Mouse (Mus musculus): ENCODE measurements around the gene Gfy. TPM values are rescaled to one million over a fixed set of nuclear protein-coding genes. Genes with fewer than 3 reads are reported as not detected.
A peak's percentile ranks its signal among the peaks of the same experiment; 100 is the strongest.

Gene Gfy
- total RNA-seq, 1 experiment, result not detected

DNA sequence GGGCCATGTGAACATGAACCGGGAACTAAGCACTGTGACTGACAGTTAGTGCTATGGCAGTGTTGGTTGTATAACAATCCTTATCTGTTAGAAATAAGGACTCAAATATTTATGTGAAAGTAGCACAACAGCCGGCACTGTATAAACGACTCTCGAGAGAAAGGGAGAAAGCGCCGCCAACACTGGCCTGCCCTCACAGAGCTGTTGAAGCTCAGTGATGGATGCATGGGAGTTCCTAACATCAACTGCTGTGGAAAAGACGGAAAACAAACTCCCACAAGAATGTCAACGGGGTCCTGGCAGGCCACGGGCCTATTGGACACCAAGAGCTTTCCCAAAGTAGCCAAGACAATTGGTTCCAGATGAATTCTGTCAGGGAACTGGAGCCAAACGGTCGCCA, 28.1 kb downstream of the Gfy start:
- no peak overlapping the region for H3K9ac ChIP-seq (ENCODE audit: insufficient read depth, low read depth, low read length, poor library complexity, severe bottlenecking)
- no peak overlapping the region for H3K27ac ChIP-seq (ENCODE audit: insufficient read depth, low read depth, low read length, poor library complexity, severe bottlenecking)
- H3K36me3 ChIP-seq (ENCODE audit: control insufficient read depth, insufficient read depth, low read length, poor library complexity, severe bottlenecking), result peaks cover 10% of the 10 kb centered on the region; the same call in 1 of the 2 replicates
- H3K4me1 ChIP-seq (ENCODE audit: control insufficient read depth in 2 of 2, insufficient read depth in 2 of 2, low read length in 2 of 2, poor library complexity in 1 of 2), result peaks cover 3 to 7% of the 10 kb centered on the region in 2 experiments; a peak in 3 of 4 replicates
- TF ChIP-seq HCFC1 (IDR thresholded peaks at IDR 0.05; ENCODE audit: borderline replicate concordance, insufficient read depth, low read length) (no peak), ZC3H11A (IDR thresholded peaks at IDR 0.05; ENCODE audit: borderline replicate concordance, low read depth, low read length) (no peak)
- H3K9me3 ChIP-seq (ENCODE audit: control insufficient read depth, insufficient read depth, low read depth, low read length), result no peaks in the 10 kb centered on the region
- no peak for DNase-seq (ENCODE audit: low read depth, low spot score)
- in situ Hi-C loops (cut with MboI; ENCODE audit: low sequenced_read_pairs in 2 of 2, unreplicated experiment in 2 of 2), result no loop called here
- H3K4me3 ChIP-seq (ENCODE audit: insufficient read depth in 1 of 2, low read depth in 1 of 2, low read length in 2 of 2, poor library complexity in 1 of 2, severe bottlenecking in 1 of 2), result no peak overlapping the region

DNA sequence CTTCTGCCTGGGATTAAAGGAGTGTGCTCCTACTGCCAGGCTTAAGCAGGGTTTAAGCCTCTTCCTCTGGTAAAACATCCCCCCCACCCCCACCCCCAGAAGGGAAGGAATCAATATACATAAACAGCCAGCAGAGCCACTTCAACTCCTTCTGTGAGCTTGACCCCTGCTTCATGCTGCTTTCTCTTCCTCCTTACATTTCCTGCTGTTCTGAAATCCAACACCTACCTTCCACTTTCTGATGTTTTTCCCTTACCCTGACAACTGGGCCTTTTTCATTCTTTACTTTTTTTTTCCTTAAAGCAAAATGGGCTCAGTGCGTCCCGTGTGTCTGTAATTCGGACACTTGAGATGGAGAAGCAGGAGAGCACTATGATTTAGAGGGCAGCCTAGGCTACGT, 29.0 kb downstream of the Gfy start:
- no peak for DNase-seq (ENCODE audit: low read depth, low spot score)
- Histone ChIP-seq H3K4me1 (ENCODE audit: control insufficient read depth in 2 of 2, insufficient read depth in 2 of 2, low read length in 2 of 2, poor library complexity in 1 of 2) (peaks cover 3 to 5% of the 10 kb centered on the region in 2 experiments; a peak in 3 of 4 replicates), H3K36me3 (ENCODE audit: control insufficient read depth, insufficient read depth, low read length, poor library complexity, severe bottlenecking) (peaks cover 18% of the 10 kb centered on the region), H3K9me3 (ENCODE audit: control insufficient read depth, insufficient read depth, low read depth, low read length) (no peaks in the 10 kb centered on the region), H3K4me3 (ENCODE audit: insufficient read depth in 1 of 2, low read depth in 1 of 2, low read length in 2 of 2, poor library complexity in 1 of 2, severe bottlenecking in 1 of 2) (no peak overlapping the region), H3K27ac (ENCODE audit: insufficient read depth, low read depth, low read length, poor library complexity, severe bottlenecking) (peak overlapping the region; percentile 16; the same call in 1 of the 2 replicates), H3K9ac (ENCODE audit: insufficient read depth, low read depth, low read length, poor library complexity, severe bottlenecking) (no peak overlapping the region)
- TF ChIP-seq HCFC1 (IDR thresholded peaks at IDR 0.05; ENCODE audit: borderline replicate concordance, insufficient read depth, low read length), result no peak
- no peak for TF ChIP-seq CHD2 (IDR thresholded peaks at IDR 0.05; ENCODE audit: low read depth, low read length)
- TF ChIP-seq ZNF384 (IDR thresholded peaks at IDR 0.05; ENCODE audit: low read depth, low read length), result no peak
- no peak for TF ChIP-seq ZC3H11A (IDR thresholded peaks at IDR 0.05; ENCODE audit: borderline replicate concordance, low read depth, low read length)
- no peak for TF ChIP-seq MAFK (IDR thresholded peaks at IDR 0.05; ENCODE audit: insufficient read depth, low read depth, low read length)
- in situ Hi-C loops (cut with MboI; ENCODE audit: low sequenced_read_pairs in 2 of 2, unreplicated experiment in 2 of 2), result no loop called here

DNA sequence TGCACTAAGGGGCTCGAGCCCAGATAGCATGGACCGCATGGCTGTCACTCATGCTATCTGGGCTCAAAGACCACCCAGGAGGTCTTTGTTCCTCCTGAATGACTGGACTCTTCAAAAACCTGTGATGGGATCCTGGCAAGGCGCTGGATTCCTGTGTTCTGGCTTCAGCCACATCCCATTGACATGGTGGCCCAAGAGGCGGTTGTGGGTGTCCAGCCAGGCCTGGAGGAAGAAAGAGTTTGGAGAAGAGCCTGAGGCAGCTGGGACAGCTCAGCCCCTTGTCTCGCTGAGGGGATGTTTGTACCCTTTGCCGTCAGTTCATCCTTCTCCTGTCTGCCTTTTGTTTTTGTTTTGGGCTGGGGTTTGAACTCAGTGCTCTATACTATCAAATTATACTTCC, 29.8 kb downstream of the Gfy start:
- H3K9ac ChIP-seq (ENCODE audit: insufficient read depth, low read depth, low read length, poor library complexity, severe bottlenecking), result no peak overlapping the region
- no peak overlapping the region for H3K27ac ChIP-seq (ENCODE audit: insufficient read depth, low read depth, low read length, poor library complexity, severe bottlenecking)
- in situ Hi-C loops (cut with MboI; ENCODE audit: low sequenced_read_pairs in 2 of 2, unreplicated experiment in 2 of 2), result no loop called here
- DNase-seq (ENCODE audit: low read depth, low spot score), result no peak
- no peak overlapping the region for H3K4me3 ChIP-seq (ENCODE audit: insufficient read depth in 1 of 2, low read depth in 1 of 2, low read length in 2 of 2, poor library complexity in 1 of 2, severe bottlenecking in 1 of 2)
- TF ChIP-seq CHD2 (IDR thresholded peaks at IDR 0.05; ENCODE audit: low read depth, low read length) (no peak), MAFK (IDR thresholded peaks at IDR 0.05; ENCODE audit: insufficient read depth, low read depth, low read length) (no peak), HCFC1 (IDR thresholded peaks at IDR 0.05; ENCODE audit: borderline replicate concordance, insufficient read depth, low read length) (no peak), ZNF384 (IDR thresholded peaks at IDR 0.05; ENCODE audit: low read depth, low read length) (no peak), ZC3H11A (IDR thresholded peaks at IDR 0.05; ENCODE audit: borderline replicate concordance, low read depth, low read length) (no peak)
- H3K9me3 ChIP-seq (ENCODE audit: control insufficient read depth, insufficient read depth, low read depth, low read length), result no peaks in the 10 kb centered on the region
- peaks cover 23% of the 10 kb centered on the region for H3K36me3 ChIP-seq (ENCODE audit: control insufficient read depth, insufficient read depth, low read length, poor library complexity, severe bottlenecking)
- peaks cover 3 to 4% of the 10 kb centered on the region in 2 experiments; a peak in 3 of 4 replicates for H3K4me1 ChIP-seq (ENCODE audit: control insufficient read depth in 2 of 2, insufficient read depth in 2 of 2, low read length in 2 of 2, poor library complexity in 1 of 2)

DNA sequence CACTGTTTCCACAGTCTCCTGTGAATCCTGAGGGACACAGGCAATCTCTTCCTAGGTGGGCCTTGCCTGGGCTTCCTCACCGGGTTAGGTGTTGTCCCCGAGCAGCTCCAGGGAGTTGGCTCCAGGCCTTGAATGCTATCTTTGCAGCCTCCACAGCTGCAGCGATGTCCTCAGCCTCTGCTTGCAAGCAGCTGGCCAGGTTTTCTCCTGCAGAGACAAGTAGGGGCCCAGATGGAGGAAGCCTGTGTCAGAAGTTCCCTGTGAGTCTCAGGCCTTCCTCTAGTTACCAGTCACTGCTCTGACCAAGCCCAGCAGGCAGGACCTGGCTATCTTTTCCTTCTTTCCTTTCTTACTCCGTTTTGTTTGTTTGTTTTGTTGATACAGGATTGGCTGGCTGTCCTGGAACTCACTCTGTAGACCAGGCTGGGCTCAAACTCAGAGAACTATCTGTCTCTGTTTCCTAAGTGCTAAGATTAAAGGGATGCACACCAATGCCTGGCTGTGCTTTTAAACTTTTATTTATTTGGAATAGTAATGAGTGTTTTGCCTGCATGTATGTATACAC, 30.8 kb downstream of the Gfy start:
- no peak for DNase-seq (ENCODE audit: low read depth, low spot score)
- Histone ChIP-seq H3K9me3 (ENCODE audit: control insufficient read depth, insufficient read depth, low read depth, low read length) (no peaks in the 10 kb centered on the region), H3K4me3 (ENCODE audit: insufficient read depth in 1 of 2, low read depth in 1 of 2, low read length in 2 of 2, poor library complexity in 1 of 2, severe bottlenecking in 1 of 2) (no peak overlapping the region), H3K4me1 (ENCODE audit: control insufficient read depth in 2 of 2, insufficient read depth in 2 of 2, low read length in 2 of 2, poor library complexity in 1 of 2) (peaks cover 3 to 4% of the 10 kb centered on the region in 2 experiments; a peak in 3 of 4 replicates), H3K9ac (ENCODE audit: insufficient read depth, low read depth, low read length, poor library complexity, severe bottlenecking) (no peak overlapping the region), H3K36me3 (ENCODE audit: control insufficient read depth, insufficient read depth, low read length, poor library complexity, severe bottlenecking) (peaks cover 24% of the 10 kb centered on the region), H3K27ac (ENCODE audit: insufficient read depth, low read depth, low read length, poor library complexity, severe bottlenecking) (no peak overlapping the region)
- no peak for TF ChIP-seq ZC3H11A (IDR thresholded peaks at IDR 0.05; ENCODE audit: borderline replicate concordance, low read depth, low read length)
- TF ChIP-seq MAFK (IDR thresholded peaks at IDR 0.05; ENCODE audit: insufficient read depth, low read depth, low read length), result no peak
- TF ChIP-seq HCFC1 (IDR thresholded peaks at IDR 0.05; ENCODE audit: borderline replicate concordance, insufficient read depth, low read length), result no peak
- no peak for TF ChIP-seq ZNF384 (IDR thresholded peaks at IDR 0.05; ENCODE audit: low read depth, low read length)
- in situ Hi-C loops (cut with MboI; ENCODE audit: low sequenced_read_pairs in 2 of 2, unreplicated experiment in 2 of 2), result no loop called here

DNA sequence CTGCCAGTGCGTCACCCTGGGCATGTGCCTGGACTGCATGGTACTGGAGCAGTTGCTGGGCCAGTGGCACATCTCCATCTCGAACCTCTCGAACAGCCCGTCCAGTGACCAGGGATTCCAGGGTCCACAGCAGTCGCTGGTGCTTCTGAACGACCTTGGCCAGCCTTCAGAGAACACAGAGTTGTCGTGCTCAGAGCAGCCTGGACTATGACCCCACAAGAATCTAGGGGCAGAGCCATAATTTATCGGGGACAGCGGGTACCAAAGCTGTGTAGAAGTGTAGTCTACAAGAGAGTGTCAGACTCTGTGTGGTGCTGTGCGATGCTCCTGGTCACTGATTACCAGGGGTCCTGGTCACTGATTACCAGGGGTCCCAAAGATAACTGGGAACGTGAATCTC, 31.5 kb downstream of the Gfy start:
- Histone ChIP-seq H3K4me1 (ENCODE audit: control insufficient read depth in 2 of 2, insufficient read depth in 2 of 2, low read length in 2 of 2, poor library complexity in 1 of 2) (peaks cover 2 to 3% of the 10 kb centered on the region in 2 experiments; a peak in 2 of 4 replicates), H3K9me3 (ENCODE audit: control insufficient read depth, insufficient read depth, low read depth, low read length) (no peaks in the 10 kb centered on the region), H3K4me3 (ENCODE audit: insufficient read depth in 1 of 2, low read depth in 1 of 2, low read length in 2 of 2, poor library complexity in 1 of 2, severe bottlenecking in 1 of 2) (no peak overlapping the region), H3K36me3 (ENCODE audit: control insufficient read depth, insufficient read depth, low read length, poor library complexity, severe bottlenecking) (peaks cover 29% of the 10 kb centered on the region), H3K27ac (ENCODE audit: insufficient read depth, low read depth, low read length, poor library complexity, severe bottlenecking) (no peak overlapping the region), H3K9ac (ENCODE audit: insufficient read depth, low read depth, low read length, poor library complexity, severe bottlenecking) (no peak overlapping the region)
- in situ Hi-C loops (cut with MboI; ENCODE audit: low sequenced_read_pairs in 2 of 2, unreplicated experiment in 2 of 2), result no loop called here
- no peak for TF ChIP-seq ZNF384 (IDR thresholded peaks at IDR 0.05; ENCODE audit: low read depth, low read length)
- TF ChIP-seq MAFK (IDR thresholded peaks at IDR 0.05; ENCODE audit: insufficient read depth, low read depth, low read length), result no peak
- no peak for TF ChIP-seq ZC3H11A (IDR thresholded peaks at IDR 0.05; ENCODE audit: borderline replicate concordance, low read depth, low read length)
- TF ChIP-seq CHD2 (IDR thresholded peaks at IDR 0.05; ENCODE audit: low read depth, low read length), result no peak
- no peak for TF ChIP-seq HCFC1 (IDR thresholded peaks at IDR 0.05; ENCODE audit: borderline replicate concordance, insufficient read depth, low read length)
- no peak for DNase-seq (ENCODE audit: low read depth, low spot score)

All from ES-E14 (cell line).